Mouse (Mus musculus): ENCODE results near the gene Flt1. TPM values are rescaled to one million over a fixed set of nuclear protein-coding genes. Genes with fewer than 3 reads are reported as not detected.
A peak's percentile ranks its signal among the peaks of the same experiment; 100 is the strongest.

The Flt1 gene
- total and polyA plus RNA-seq, 3 experiments, result 20.5 to 88.3 (median 82.1) TPM

GRCm38 (mm10) chr5:147579148-147579547 is 146.7 kb downstream of the Flt1 start:
- H3K4me1 ChIP-seq (ENCODE audit: control insufficient read depth, insufficient read depth, low read length), result peaks cover 19% of the 10 kb centered on the region
- no peaks in the 10 kb centered on the region for H3K79me2 ChIP-seq (replicated peaks; ENCODE audit: control insufficient read depth, insufficient read depth, low read length)
- H3K27me3 ChIP-seq (ENCODE audit: control insufficient read depth, insufficient read depth, low read length), result no peaks in the 10 kb centered on the region
- H3K4me3 ChIP-seq, result no peak overlapping the region
- intact Hi-C loops (cut with DNase I), result no loop called here
- H3K9ac ChIP-seq (ENCODE audit: low read depth, low read length), result no peak overlapping the region
- 82% methylated on average over 7 of the region's 7 CpGs for WGBS
- TF ChIP-seq EP300 (IDR thresholded peaks at IDR 0.05; ENCODE audit: insufficient read depth, low read depth, low read length) (no peak), CTCF (IDR thresholded peaks at IDR 0.05) (peak; percentile 50), POLR2A (IDR thresholded peaks at IDR 0.05; ENCODE audit: insufficient read depth, low read depth, low read length) (no peak)
- H3K27ac ChIP-seq, result peak overlapping the region; percentile 85
- DNase-seq, result no peak
- peaks cover 8% of the 10 kb centered on the region for H3K36me3 ChIP-seq (ENCODE audit: control insufficient read depth, insufficient read depth, low read length)

GRCm38 (mm10) chr5:147577003-147577402 is 148.8 kb downstream of the Flt1 start:
- H3K9ac ChIP-seq (ENCODE audit: low read depth, low read length), result no peak overlapping the region
- H3K27me3 ChIP-seq (ENCODE audit: control insufficient read depth, insufficient read depth, low read length), result no peaks in the 10 kb centered on the region
- no peak overlapping the region; the same call in 1 of the 2 replicates for H3K27ac ChIP-seq
- H3K36me3 ChIP-seq (ENCODE audit: control insufficient read depth, insufficient read depth, low read length), result peaks cover 8% of the 10 kb centered on the region
- H3K4me1 ChIP-seq (ENCODE audit: control insufficient read depth, insufficient read depth, low read length), result peaks cover 17% of the 10 kb centered on the region
- H3K4me3 ChIP-seq, result no peak overlapping the region
- no peak for DNase-seq
- intact Hi-C loops (cut with DNase I), result no loop called here
- TF ChIP-seq CTCF (IDR thresholded peaks at IDR 0.05) (no peak), POLR2A (IDR thresholded peaks at IDR 0.05; ENCODE audit: insufficient read depth, low read depth, low read length) (no peak), EP300 (IDR thresholded peaks at IDR 0.05; ENCODE audit: insufficient read depth, low read depth, low read length) (no peak)
- no peaks in the 10 kb centered on the region for H3K79me2 ChIP-seq (replicated peaks; ENCODE audit: control insufficient read depth, insufficient read depth, low read length)
- WGBS, result 36% methylated on average over 6 of the region's 6 CpGs

DNA sequence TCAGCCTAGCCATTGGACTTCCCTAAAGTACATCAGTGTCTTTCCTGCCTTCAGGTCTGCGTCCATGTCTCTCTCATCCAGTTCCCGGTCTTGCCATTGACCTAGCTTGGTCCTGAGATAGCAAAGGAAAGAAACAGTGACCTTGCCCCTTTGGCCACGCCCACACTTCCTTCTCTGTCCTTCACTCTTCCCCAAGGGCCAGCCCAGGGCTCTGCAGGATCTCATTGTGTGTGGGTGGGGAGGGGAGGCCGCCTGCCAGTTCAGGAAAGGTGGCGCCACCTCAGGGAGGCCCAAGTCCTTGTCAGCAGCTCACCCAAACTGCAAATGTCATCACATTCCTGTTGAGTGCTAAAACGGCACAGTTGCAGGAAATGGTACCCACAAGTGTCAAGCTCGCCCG is 151.3 kb downstream of the Flt1 start:
- Histone ChIP-seq H3K9ac (ENCODE audit: low read depth, low read length) (no peak overlapping the region), H3K79me2 (replicated peaks; ENCODE audit: control insufficient read depth, insufficient read depth, low read length) (no peaks in the 10 kb centered on the region), H3K27me3 (ENCODE audit: control insufficient read depth, insufficient read depth, low read length) (no peaks in the 10 kb centered on the region), H3K36me3 (ENCODE audit: control insufficient read depth, insufficient read depth, low read length) (peaks cover 6% of the 10 kb centered on the region), H3K4me1 (ENCODE audit: control insufficient read depth, insufficient read depth, low read length) (peaks cover 14% of the 10 kb centered on the region), H3K4me3 (no peak overlapping the region), H3K27ac (no peak overlapping the region)
- intact Hi-C loops (cut with DNase I), result no loop called here
- peak; percentile 60 to 68 for DNase-seq
- peak; percentile 30 for TF ChIP-seq CTCF (IDR thresholded peaks at IDR 0.05)
- peak; percentile 21; the same call in 1 of the 2 replicates for TF ChIP-seq POLR2A (IDR thresholded peaks at IDR 0.05; ENCODE audit: insufficient read depth, low read depth, low read length)
- peak; percentile 65; the same call in 1 of the 2 replicates for TF ChIP-seq EP300 (IDR thresholded peaks at IDR 0.05; ENCODE audit: insufficient read depth, low read depth, low read length)
- 21% methylated on average over 8 of the region's 8 CpGs for WGBS

DNA sequence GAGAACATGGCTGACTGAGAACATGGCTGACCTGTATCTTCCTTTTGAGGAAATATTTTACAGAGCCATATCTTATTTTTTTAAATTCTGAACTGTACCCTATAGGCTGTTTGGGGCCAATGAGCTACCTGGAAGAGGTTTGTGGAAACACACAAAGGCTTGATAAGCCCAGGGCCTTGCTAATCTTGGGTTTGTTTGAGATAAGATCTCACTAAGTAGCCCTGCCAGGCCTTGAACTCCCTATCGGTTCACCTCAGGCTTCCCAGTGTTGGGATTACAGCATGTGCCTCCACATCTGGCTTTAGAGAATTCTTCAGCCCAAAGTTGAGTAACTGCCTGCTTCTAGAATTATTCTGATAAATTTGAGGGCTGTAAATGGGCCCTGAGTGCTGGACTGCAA is 152.3 kb downstream of the Flt1 start:
- TF ChIP-seq POLR2A (IDR thresholded peaks at IDR 0.05; ENCODE audit: insufficient read depth, low read depth, low read length) (no peak), CTCF (IDR thresholded peaks at IDR 0.05) (no peak), EP300 (IDR thresholded peaks at IDR 0.05; ENCODE audit: insufficient read depth, low read depth, low read length) (no peak)
- WGBS, result 63% methylated on average over 1 of the region's 1 CpGs
- Histone ChIP-seq H3K9ac (ENCODE audit: low read depth, low read length) (no peak overlapping the region), H3K4me1 (ENCODE audit: control insufficient read depth, insufficient read depth, low read length) (peaks cover 8% of the 10 kb centered on the region), H3K79me2 (replicated peaks; ENCODE audit: control insufficient read depth, insufficient read depth, low read length) (no peaks in the 10 kb centered on the region), H3K4me3 (no peak overlapping the region), H3K27ac (no peak overlapping the region), H3K36me3 (ENCODE audit: control insufficient read depth, insufficient read depth, low read length) (peaks cover 2% of the 10 kb centered on the region; the same call in 1 of the 2 replicates), H3K27me3 (ENCODE audit: control insufficient read depth, insufficient read depth, low read length) (no peaks in the 10 kb centered on the region)
- intact Hi-C loops (cut with DNase I), result no loop called here
- no peak for DNase-seq

- Histone ChIP-seq H3K79me2 (replicated peaks; ENCODE audit: control insufficient read depth, insufficient read depth, low read length) (no peaks in the 10 kb centered on the region), H3K4me3 (no peak overlapping the region), H3K36me3 (ENCODE audit: control insufficient read depth, insufficient read depth, low read length) (peaks cover 2% of the 10 kb centered on the region; the same call in 1 of the 2 replicates), H3K4me1 (ENCODE audit: control insufficient read depth, insufficient read depth, low read length) (peaks cover 7% of the 10 kb centered on the region), H3K9ac (ENCODE audit: low read depth, low read length) (no peak overlapping the region), H3K27me3 (ENCODE audit: control insufficient read depth, insufficient read depth, low read length) (no peaks in the 10 kb centered on the region), H3K27ac (no peak overlapping the region)
- no peak for TF ChIP-seq POLR2A (IDR thresholded peaks at IDR 0.05; ENCODE audit: insufficient read depth, low read depth, low read length)
- TF ChIP-seq CTCF (IDR thresholded peaks at IDR 0.05), result no peak
- no peak for TF ChIP-seq EP300 (IDR thresholded peaks at IDR 0.05; ENCODE audit: insufficient read depth, low read depth, low read length)
- 68% methylated on average over 7 of the region's 7 CpGs for WGBS
- DNase-seq, result no peak
- intact Hi-C loops (cut with DNase I), result no loop called here
Measured at GRCm38 (mm10) chr5:147572695-147573094, 153.1 kb downstream of the Flt1 start.

GRCm38 (mm10) chr5:147566335-147566734 is 159.5 kb downstream of the Flt1 start:
- no peaks in the 10 kb centered on the region for H3K36me3 ChIP-seq (ENCODE audit: control insufficient read depth, insufficient read depth, low read length)
- intact Hi-C loops (cut with DNase I), result no loop called here
- H3K27ac ChIP-seq, result no peak overlapping the region
- no peak overlapping the region for H3K4me3 ChIP-seq
- H3K79me2 ChIP-seq (replicated peaks; ENCODE audit: control insufficient read depth, insufficient read depth, low read length), result no peaks in the 10 kb centered on the region
- no peak for TF ChIP-seq POLR2A (IDR thresholded peaks at IDR 0.05; ENCODE audit: insufficient read depth, low read depth, low read length)
- peak; percentile 13; the same call in 1 of the 2 replicates for TF ChIP-seq CTCF (IDR thresholded peaks at IDR 0.05)
- TF ChIP-seq EP300 (IDR thresholded peaks at IDR 0.05; ENCODE audit: insufficient read depth, low read depth, low read length), result no peak
- H3K4me1 ChIP-seq (ENCODE audit: control insufficient read depth, insufficient read depth, low read length), result no peaks in the 10 kb centered on the region
- no peak overlapping the region for H3K9ac ChIP-seq (ENCODE audit: low read depth, low read length)
- H3K27me3 ChIP-seq (ENCODE audit: control insufficient read depth, insufficient read depth, low read length), result no peaks in the 10 kb centered on the region
- WGBS, result 60% methylated on average over 7 of the region's 7 CpGs
- no peak for DNase-seq

All from heart, adult 2 months (tissue).